Mouse (Mus musculus) lung, embryonic 16.5 days (tissue): ENCODE measurements around the gene Hmx1. TPM values are rescaled to one million over a fixed set of nuclear protein-coding genes. Genes with fewer than 3 reads are reported as not detected.

Experiments
- ATAC-seq: fragments of 200-750 bp; cut with Nextera tagmentation; 2 replicates; pipeline ENCODE4 v1.8.0; 2017; ENCODE audit warnings: low read depth, mild to moderate bottlenecking, moderate library complexity
- H3K27ac ChIP-seq: fragments of 300-500 bp; sonication (generic); 2 replicates; pipeline ENCODE4 v1.5.1; 2014; ENCODE audit warnings: mild to moderate bottlenecking, control low read depth, low read length
- H3K27me3 ChIP-seq: fragments of 300-500 bp; sonication (generic); 2 replicates; pipeline ENCODE4 v1.6.1; 2014; ENCODE audit warnings: low read depth, low read length, mixed read lengths; ENCODE audit not compliant: control insufficient read depth, insufficient read depth
- H3K36me3 ChIP-seq: fragments of 300-500 bp; sonication (generic); 2 replicates; pipeline ENCODE4 v1.6.1; 2014; ENCODE audit warnings: low read length; ENCODE audit not compliant: control insufficient read depth, insufficient read depth
- H3K4me1 ChIP-seq: fragments of 300-500 bp; sonication (generic); replicated peaks from 2 replicates; pipeline ENCODE4 v1.6.1; 2014; ENCODE audit warnings: low read length, mixed read lengths; ENCODE audit not compliant: control insufficient read depth, insufficient read depth
- H3K4me2 ChIP-seq: fragments of 300-500 bp; sonication (generic); 2 replicates; pipeline ENCODE4 v1.6.1; 2014; ENCODE audit warnings: low read depth, low read length, control low read depth
- H3K4me3 ChIP-seq: fragments of 300-500 bp; sonication (generic); 2 replicates; pipeline ENCODE4 v1.5.1; 2014; ENCODE audit warnings: mild to moderate bottlenecking, low read length, control low read depth
- H3K9ac ChIP-seq: fragments of 300-500 bp; sonication (generic); 2 replicates; pipeline ENCODE4 v1.6.1; 2014; ENCODE audit warnings: low read length, control low read depth
- H3K9me3 ChIP-seq: fragments of 300-500 bp; sonication (generic); 2 replicates; pipeline ENCODE4 v1.6.1; 2016; ENCODE audit warnings: low read length; ENCODE audit not compliant: control insufficient read depth
- WGBS: fragments of 180-500 bp; shearing (Covaris S2); extraction: QIAGEN DNeasy Blood & Tissue Kit; methylation state at CpG from one replicate; pipeline ENCODE4 v1.1.7; 2014; 5-methylcytosine and 5-hydroxymethylcytosine counted together
- polyA plus RNA-seq: library from polyadenylated mRNA; unstranded; fragments of >200 nt; fragmentation: Nextera tagmentation; extraction: Ambion mirVana; gene quantifications from 2 replicates; pipeline ENCODE4 v1.2.1, GENCODE M21; 2015

The Hmx1 gene
- polyA plus RNA-seq, 1 experiment from 2014 or later, result not detected

- H3K4me3 ChIP-seq, result 0 out of 2 replicates have a peak overlapping the region, but pooled peaks have one; percentile 8
- no peaks in the 10 kb centered on the region for H3K36me3 ChIP-seq
- H3K27me3 ChIP-seq, result peaks cover 96% of the 10 kb centered on the region
- peaks cover 6% of the 10 kb centered on the region for H3K4me1 ChIP-seq
- WGBS, result under 1% methylated on average over 57 of the region's 57 CpGs
- H3K9me3 ChIP-seq, result no peaks in the 10 kb centered on the region
- H3K4me2 ChIP-seq, result 0 out of 2 replicates have a peak overlapping the region, but pooled peaks have one; percentile 8
- H3K27ac ChIP-seq, result no peak overlapping the region
- H3K9ac ChIP-seq, result no peak overlapping the region
- no peak for ATAC-seq
Measured at GRCm38 (mm10) chr5:35396976-35397641, 8.2 kb downstream of the Hmx1 start.

GRCm38 (mm10) chr5:35397642-35398309 lies 8.9 kb downstream of the Hmx1 start:
- Histone ChIP-seq H3K4me3 (0 out of 2 replicates have a peak overlapping the region, but pooled peaks have one; percentile 8), H3K9ac (no peak overlapping the region), H3K27me3 (peaks cover 97% of the 10 kb centered on the region), H3K9me3 (no peaks in the 10 kb centered on the region), H3K36me3 (no peaks in the 10 kb centered on the region), H3K27ac (no peak overlapping the region), H3K4me2 (0 out of 2 replicates have a peak overlapping the region, but pooled peaks have one; percentile 8), H3K4me1 (peaks cover 6% of the 10 kb centered on the region; the same call in 1 of the 2 replicates)
- no peak for ATAC-seq
- WGBS, result under 1% methylated on average over 42 of the region's 52 CpGs

GRCm38 (mm10) chr5:35398310-35398910 lies 9.5 kb downstream of the Hmx1 start:
- H3K4me1 ChIP-seq, result peaks cover 6% of the 10 kb centered on the region; the same call in 1 of the 2 replicates
- ATAC-seq, result no peak
- H3K36me3 ChIP-seq, result no peaks in the 10 kb centered on the region
- H3K27ac ChIP-seq, result no peak overlapping the region
- H3K9ac ChIP-seq, result no peak overlapping the region
- H3K9me3 ChIP-seq, result no peaks in the 10 kb centered on the region
- H3K4me2 ChIP-seq, result no peak overlapping the region
- no peak overlapping the region for H3K4me3 ChIP-seq
- WGBS, result under 1% methylated on average over 14 of the region's 14 CpGs
- peaks cover 95% of the 10 kb centered on the region for H3K27me3 ChIP-seq

GRCm38 (mm10) chr5:35399061-35399460 lies 10.2 kb downstream of the Hmx1 start:
- no peaks in the 10 kb centered on the region for H3K9me3 ChIP-seq
- H3K4me3 ChIP-seq, result no peak overlapping the region
- H3K4me2 ChIP-seq, result no peak overlapping the region
- WGBS, result 4% methylated on average over 7 of the region's 7 CpGs
- peaks cover 90% of the 10 kb centered on the region for H3K27me3 ChIP-seq
- no peak for ATAC-seq
- H3K4me1 ChIP-seq, result peaks cover 6% of the 10 kb centered on the region; the same call in 1 of the 2 replicates
- H3K9ac ChIP-seq, result no peak overlapping the region
- no peak overlapping the region for H3K27ac ChIP-seq
- H3K36me3 ChIP-seq, result no peaks in the 10 kb centered on the region

- WGBS, result under 1% methylated on average over 48 of the region's 48 CpGs
- no peak for ATAC-seq
Measured at GRCm38 (mm10) chr5:35399704-35400320, 10.9 kb downstream of the Hmx1 start.

DNA sequence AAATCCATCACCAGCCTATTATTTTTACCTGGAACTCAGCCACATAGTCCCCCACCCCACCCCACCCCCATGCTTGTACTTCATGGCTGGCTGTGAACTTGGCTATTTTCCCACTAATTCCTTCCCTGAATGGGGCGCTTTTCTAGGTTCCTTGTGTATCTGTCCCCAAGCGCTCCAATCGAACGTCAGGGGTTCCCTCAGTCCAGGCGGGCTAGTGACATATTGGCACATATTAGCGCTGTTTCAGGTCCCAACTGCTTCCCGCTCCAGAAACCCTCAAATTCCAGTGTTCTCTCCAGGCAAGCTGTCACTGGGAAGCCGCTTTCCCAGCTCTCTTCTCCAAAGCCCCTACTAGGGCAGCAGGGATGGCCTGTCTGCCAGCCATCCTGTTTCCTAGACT lies 12.3 kb downstream of the Hmx1 start:
- 2% methylated on average over 8 of the region's 8 CpGs for WGBS
- Histone ChIP-seq H3K4me3 (no peak overlapping the region), H3K27ac (no peak overlapping the region), H3K4me2 (no peak overlapping the region), H3K27me3 (peaks cover 86% of the 10 kb centered on the region), H3K9ac (no peak overlapping the region), H3K4me1 (peaks cover 6% of the 10 kb centered on the region; the same call in 1 of the 2 replicates), H3K36me3 (no peaks in the 10 kb centered on the region), H3K9me3 (no peaks in the 10 kb centered on the region)
- no peak for ATAC-seq

More at GRCm38 (mm10) chr5:35399704-35400320, 10.9 kb downstream of the Hmx1 start:
- no peak overlapping the region for H3K4me3 ChIP-seq
- no peaks in the 10 kb centered on the region for H3K36me3 ChIP-seq
- no peak overlapping the region for H3K27ac ChIP-seq
- peaks cover 6% of the 10 kb centered on the region; the same call in 1 of the 2 replicates for H3K4me1 ChIP-seq
- H3K9me3 ChIP-seq, result no peaks in the 10 kb centered on the region
- peaks cover 90% of the 10 kb centered on the region for H3K27me3 ChIP-seq
- H3K9ac ChIP-seq, result no peak overlapping the region
- H3K4me2 ChIP-seq, result no peak overlapping the region

DNA sequence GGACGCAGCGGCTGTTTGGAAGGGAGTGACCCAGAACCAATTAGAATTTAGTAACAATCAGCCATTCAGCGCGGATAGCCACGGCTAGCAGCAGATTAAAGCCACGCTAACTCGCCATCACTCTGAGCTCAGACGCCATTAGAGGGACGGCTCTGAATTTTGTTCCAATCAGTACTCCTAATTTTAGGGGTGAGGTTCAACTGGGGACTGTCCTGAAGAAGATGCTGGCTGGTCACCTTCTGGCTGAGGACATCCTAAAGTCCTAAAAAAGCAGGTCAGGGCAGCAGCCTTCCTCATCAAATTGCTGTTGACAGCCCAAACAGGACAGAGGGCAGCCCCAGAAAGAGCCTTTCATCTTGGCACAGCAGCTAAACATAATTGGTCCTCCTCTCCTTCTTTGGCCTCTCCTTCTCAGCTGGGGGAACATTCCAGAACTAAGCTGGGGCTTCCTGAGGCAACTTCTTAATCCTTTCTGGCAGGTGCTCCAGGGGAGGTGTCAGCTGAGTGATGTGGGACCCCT lies 18.6 kb downstream of the Hmx1 start:
- H3K27me3 ChIP-seq, result peaks cover 35% of the 10 kb centered on the region
- WGBS, result 74% methylated on average over 9 of the region's 9 CpGs

GRCm38 (mm10) chr5:35411028-35411427 lies 22.1 kb downstream of the Hmx1 start:
- Histone ChIP-seq H3K27ac (no peak overlapping the region), H3K36me3 (no peaks in the 10 kb centered on the region), H3K4me3 (no peak overlapping the region), H3K27me3 (peaks cover 13% of the 10 kb centered on the region; the same call in 1 of the 2 replicates), H3K4me1 (no peaks in the 10 kb centered on the region; the same call in 1 of the 2 replicates), H3K9me3 (no peaks in the 10 kb centered on the region), H3K4me2 (no peak overlapping the region), H3K9ac (no peak overlapping the region)
- WGBS, result 53% methylated on average over 10 of the region's 10 CpGs
- ATAC-seq, result no peak

More for the DNA sequence above, 18.6 kb downstream of the Hmx1 start:
- Histone ChIP-seq H3K9ac (no peak overlapping the region), H3K9me3 (no peaks in the 10 kb centered on the region), H3K4me2 (no peak overlapping the region), H3K27ac (no peak overlapping the region), H3K4me3 (no peak overlapping the region), H3K36me3 (no peaks in the 10 kb centered on the region), H3K4me1 (no peaks in the 10 kb centered on the region)
- ATAC-seq, result no peak
